Mouse (Mus musculus) cerebellum, adult 2 months (tissue): ENCODE measurements around the gene Rere.

Experiments
- CTCF ChIP-seq: fragments of 200-500 bp; IDR thresholded peaks from 2 replicates; pipeline ENCODE4 v1.5.1; 2011; ENCODE audit warnings: low read depth, mild to moderate bottlenecking, control low read depth, low read length, moderate library complexity, borderline replicate concordance; ENCODE audit not compliant: insufficient read depth
- POLR2A ChIP-seq: fragments of 200-500 bp; IDR thresholded peaks from 2 replicates; pipeline ENCODE4 v1.6.1; 2011; ENCODE audit warnings: low read length, control low read depth, borderline replicate concordance; ENCODE audit not compliant: insufficient read depth

GRCm38 (mm10) chr4:150595071-150595470, 313.6 kb downstream of the Rere start:
- TF ChIP-seq CTCF, result no peak
- TF ChIP-seq POLR2A, result no peak
